Mouse (Mus musculus): ENCODE results near the gene Shc3.

The Shc3 gene

GRCm38 (mm10) chr13:51488945-51489344 lies 80.3 kb downstream of the Shc3 start:
- DNase-seq (ENCODE audit: inconsistent age in 2 of 2, low spot score in 1 of 2) = no peak

DNA sequence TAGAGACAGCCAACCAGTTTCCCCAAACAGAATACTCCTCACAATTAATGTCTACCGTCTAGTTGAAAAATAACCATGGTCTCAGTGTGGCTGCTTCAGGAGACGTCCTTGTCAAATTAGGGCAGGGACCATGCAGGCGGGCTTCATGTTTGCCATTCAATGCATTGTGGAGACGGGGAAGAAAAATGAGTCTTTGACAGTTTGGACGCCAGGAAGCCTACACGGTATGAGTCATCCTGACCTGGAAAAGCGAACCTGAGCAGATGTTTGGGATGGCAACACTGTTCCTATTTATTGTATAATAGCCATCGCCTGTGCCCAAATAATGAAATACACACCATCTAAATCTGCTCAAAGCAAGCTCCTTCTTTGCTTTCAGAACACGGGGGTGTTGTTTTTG lies 83.9 kb downstream of the Shc3 start:
- no peak for DNase-seq (ENCODE audit: inconsistent age in 2 of 2, low spot score in 1 of 2)

DNA sequence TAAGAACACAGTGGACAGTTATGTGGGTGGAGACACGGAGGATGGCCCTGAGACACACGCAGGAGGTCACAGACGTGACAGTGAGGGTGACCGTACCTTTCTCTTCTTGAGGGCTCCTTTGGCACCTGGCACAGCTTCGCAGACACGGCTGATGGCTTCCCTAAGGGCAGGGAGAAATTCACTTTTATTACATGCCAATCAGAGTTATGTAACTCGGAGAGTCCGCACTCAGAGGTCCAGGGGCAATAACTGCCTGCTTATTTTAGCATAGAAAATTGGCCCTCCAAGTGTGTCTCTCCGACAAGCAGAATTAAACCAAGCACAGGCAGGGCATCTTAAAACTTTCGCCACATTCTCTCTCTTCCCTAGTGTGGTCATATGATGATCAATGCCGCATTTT lies 86.4 kb downstream of the Shc3 start:
- no peak for DNase-seq (ENCODE audit: inconsistent age in 2 of 2, low spot score in 1 of 2)

- peak in 1 of 2 experiments; percentile 9 for DNase-seq (ENCODE audit: inconsistent age in 2 of 2, low spot score in 1 of 2)
These were observed 88.7 kb downstream of the Shc3 start for GRCm38 (mm10) chr13:51480341-51481011.

DNA sequence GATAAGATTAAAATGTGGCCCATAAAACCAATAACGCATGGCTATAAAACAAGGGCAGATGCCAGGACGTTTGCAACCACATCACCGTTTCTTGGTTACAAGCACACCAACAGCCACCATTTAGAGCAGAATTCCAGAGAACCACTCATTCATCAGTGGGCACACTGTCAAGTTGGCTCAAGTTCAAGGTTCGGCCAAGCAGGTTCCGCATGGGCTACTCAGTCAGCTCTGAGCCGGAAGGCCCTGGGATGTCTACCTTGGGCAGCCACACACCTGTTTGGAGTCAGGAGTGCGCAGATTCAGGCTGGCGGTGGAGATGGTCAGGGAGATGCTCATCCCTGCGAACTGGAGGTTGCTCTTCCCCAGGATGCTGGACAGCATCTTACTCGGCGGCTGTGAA lies 89.4 kb downstream of the Shc3 start:
- DNase-seq (ENCODE audit: inconsistent age in 2 of 2, low spot score in 1 of 2) = peak; percentile 65 to 86

DNA sequence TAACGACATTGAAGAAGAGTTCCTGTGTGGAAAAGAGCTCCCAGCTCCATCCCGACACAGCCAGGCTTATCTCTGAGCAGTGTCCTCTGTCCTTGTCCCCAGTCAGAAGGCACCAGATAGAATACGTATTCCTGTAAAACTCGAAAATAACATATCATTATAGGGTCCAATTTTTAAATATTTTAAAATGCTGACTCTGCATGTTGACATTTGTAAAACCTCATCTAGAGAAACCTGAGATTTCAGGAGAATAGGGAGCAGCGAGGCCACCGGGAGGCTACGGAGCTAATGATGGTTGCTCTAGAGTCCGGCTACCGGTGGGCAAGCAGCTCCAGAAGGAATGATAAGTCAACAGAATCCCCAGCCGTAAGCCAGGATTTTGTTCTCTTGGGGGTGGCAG lies 92.2 kb downstream of the Shc3 start:
- no peak for DNase-seq (ENCODE audit: inconsistent age in 2 of 2, low spot score in 1 of 2)

GRCm38 (mm10) chr13:51468697-51469250 lies 100.4 kb downstream of the Shc3 start:
- DNase-seq (ENCODE audit: inconsistent age in 2 of 2, low spot score in 1 of 2) = no peak

- no peak for DNase-seq (ENCODE audit: inconsistent age in 2 of 2, low spot score in 1 of 2)
These were observed 102.9 kb downstream of the Shc3 start for GRCm38 (mm10) chr13:51466117-51466841.

DNA sequence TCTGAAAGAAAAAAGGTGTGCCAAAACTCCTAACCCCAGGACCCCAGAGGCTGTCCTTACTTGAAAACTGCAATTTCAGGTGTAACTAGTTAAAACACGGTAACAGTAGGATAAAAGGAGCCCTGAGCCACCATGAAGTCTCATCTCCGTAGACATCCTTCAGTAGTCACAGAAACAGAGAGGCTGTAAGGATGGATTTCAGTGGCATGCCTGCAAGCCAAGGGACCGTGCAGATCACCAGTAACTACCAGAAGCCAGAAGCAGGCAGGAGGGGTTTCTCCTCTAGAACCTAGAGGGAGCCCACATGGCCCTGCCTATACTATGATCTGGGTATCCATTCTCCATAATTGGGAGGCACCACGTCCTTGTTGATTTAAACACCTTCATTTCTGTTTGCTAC lies 104.9 kb downstream of the Shc3 start:
- DNase-seq (ENCODE audit: inconsistent age in 2 of 2, low spot score in 1 of 2) = no peak

DNA sequence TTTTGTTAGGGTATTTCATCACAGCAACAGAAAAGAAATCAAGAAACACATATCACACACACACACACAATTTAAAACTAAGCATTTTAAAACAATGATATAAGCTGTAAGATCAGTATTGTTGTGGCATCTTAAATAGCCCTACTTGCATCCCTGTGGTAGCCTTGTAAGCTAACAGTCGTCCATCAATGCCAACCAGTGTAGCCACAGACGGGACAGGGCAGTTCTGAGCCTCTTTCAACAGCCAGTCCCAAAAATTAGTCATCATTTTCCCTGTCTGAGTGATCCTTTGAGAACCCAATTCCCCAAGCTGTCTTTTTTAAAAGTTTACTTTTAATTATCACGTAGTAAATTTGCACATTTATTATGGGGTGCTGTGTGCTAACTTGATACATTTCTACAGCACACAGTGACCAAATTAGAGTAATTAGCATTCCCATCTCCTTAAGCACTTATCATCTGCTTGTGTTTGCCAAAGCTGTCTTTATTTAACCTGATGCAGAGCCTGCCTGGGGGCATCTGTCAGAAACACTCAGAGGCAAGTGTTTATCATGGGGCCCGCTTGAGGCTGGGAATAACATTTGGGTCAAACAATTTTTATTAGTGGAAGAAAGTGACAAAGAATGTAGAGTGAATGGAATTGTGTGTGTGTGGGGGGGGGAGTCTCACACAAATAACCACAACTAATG lies 112.9 kb downstream of the Shc3 start:
- DNase-seq (ENCODE audit: inconsistent age in 2 of 2, low spot score in 1 of 2) = no peak

- no peak for DNase-seq (ENCODE audit: inconsistent age in 2 of 2, low spot score in 1 of 2)
These were observed 122.7 kb downstream of the Shc3 start for GRCm38 (mm10) chr13:51446550-51446949.

DNA sequence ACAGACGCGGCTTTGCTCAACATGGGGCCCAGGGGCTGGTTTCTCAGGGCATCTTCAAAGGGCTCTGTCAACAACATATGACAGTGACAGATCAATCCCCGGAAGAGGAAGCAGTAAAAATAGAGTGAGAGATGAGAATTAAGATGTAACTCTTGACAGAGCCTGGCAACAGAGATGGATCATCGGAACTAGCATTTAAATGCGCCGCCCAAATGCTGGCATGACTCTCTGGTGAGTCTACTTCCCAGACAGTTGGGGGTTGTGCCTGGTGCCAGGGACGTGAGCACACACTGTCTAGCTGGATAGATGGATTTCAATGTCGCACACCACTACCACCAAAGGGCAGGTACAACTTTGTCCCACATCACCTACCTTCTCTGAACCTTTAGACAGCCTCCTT lies 126.3 kb downstream of the Shc3 start:
- no peak for DNase-seq (ENCODE audit: inconsistent age in 2 of 2, low spot score in 1 of 2)

- no peak for DNase-seq (ENCODE audit: inconsistent age in 2 of 2, low spot score in 1 of 2)
These were observed 131.8 kb downstream of the Shc3 start for GRCm38 (mm10) chr13:51437105-51438085.

- DNase-seq (ENCODE audit: inconsistent age in 2 of 2, low spot score in 1 of 2) = peak in 1 of 2 experiments; percentile 57
These were observed 134.1 kb downstream of the Shc3 start for GRCm38 (mm10) chr13:51435146-51435545.

GRCm38 (mm10) chr13:51434460-51434859 lies 134.8 kb downstream of the Shc3 start:
- peak in 1 of 2 experiments; percentile 66 for DNase-seq (ENCODE audit: inconsistent age in 2 of 2, low spot score in 1 of 2)

GRCm38 (mm10) chr13:51433371-51433770 lies 135.8 kb downstream of the Shc3 start:
- DNase-seq (ENCODE audit: inconsistent age in 2 of 2, low spot score in 1 of 2) = no peak

- no peak for DNase-seq (ENCODE audit: inconsistent age in 2 of 2, low spot score in 1 of 2)
These were observed 143.4 kb downstream of the Shc3 start for GRCm38 (mm10) chr13:51425662-51426443.

GRCm38 (mm10) chr13:51424647-51425046 lies 144.6 kb downstream of the Shc3 start:
- DNase-seq (ENCODE audit: inconsistent age in 2 of 2, low spot score in 1 of 2) = peak; percentile 69 to 88

DNA sequence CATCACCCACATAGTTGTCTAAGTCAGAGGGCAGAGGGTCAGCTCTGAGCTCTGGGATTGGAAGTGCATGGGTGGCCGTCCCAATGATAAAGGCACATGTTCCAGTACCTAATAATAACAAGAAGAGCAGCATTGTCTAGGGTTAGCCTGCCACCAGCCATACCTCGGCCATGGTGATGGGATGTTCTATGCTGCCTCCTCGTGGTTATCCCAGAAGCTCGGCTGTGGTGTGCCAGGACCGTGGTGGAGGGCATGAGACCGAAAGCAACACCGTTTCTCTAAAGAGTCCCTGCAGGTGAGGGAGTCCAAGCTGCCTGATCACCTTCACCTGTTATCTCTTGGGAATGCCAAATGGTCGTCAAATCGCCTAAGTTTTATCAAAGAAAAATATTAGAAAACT lies 145.6 kb downstream of the Shc3 start:
- DNase-seq (ENCODE audit: inconsistent age in 2 of 2, low spot score in 1 of 2) = no peak

DNA sequence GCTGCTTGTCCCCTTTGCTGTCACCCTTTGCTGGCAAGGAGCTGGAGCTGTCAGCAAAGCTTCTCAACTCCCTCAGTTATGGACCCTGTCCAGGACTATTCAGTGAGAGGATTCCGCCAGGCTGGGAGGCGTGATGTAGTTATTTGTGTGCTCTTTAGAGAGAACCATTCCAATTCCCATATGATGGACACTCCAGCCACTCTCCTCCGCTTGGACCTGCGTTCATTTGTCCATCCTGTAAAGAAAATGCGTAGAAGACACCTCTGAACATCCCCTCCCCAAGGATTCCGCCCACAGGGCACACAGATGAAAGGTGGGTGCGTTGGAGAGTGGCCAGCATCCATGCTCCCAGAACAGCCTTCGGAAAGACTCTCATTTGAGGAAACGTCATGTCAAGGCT lies 148.4 kb downstream of the Shc3 start:
- DNase-seq (ENCODE audit: inconsistent age in 2 of 2, low spot score in 1 of 2) = no peak

All from adrenal gland, adult (tissue).